Mouse (Mus musculus) bone marrow macrophage, adult 2 months (primary cell): Measurements from ENCODE around the gene Grid1. TPM values are rescaled to one million over a fixed set of nuclear protein-coding genes. Genes with fewer than 3 reads are reported as not detected.

Source experiments
- H3K27ac ChIP-seq: 2 replicates; pipeline ENCODE4 v1.5.1; 2012; ENCODE audit warnings: low read depth, low read length; ENCODE audit not compliant: insufficient read depth
- H3K4me1 ChIP-seq: 2 replicates; pipeline ENCODE4 v1.6.1; 2012; ENCODE audit warnings: low read length; ENCODE audit not compliant: control insufficient read depth, insufficient read depth
- H3K4me3 ChIP-seq: 2 replicates; pipeline ENCODE4 v1.5.1; 2012; ENCODE audit warnings: mild to moderate bottlenecking, low read length, moderate library complexity; ENCODE audit not compliant: insufficient read depth
- CTCF ChIP-seq: IDR thresholded peaks from 2 replicates; pipeline ENCODE4 v1.5.1; 2012; ENCODE audit warnings: low read depth, mild to moderate bottlenecking, low read length, moderate library complexity
- POLR2A ChIP-seq: IDR thresholded peaks from 2 replicates; pipeline ENCODE4 v1.6.1; 2012; ENCODE audit warnings: mild to moderate bottlenecking, low read depth, low read length, borderline replicate concordance
- polyA plus RNA-seq: library from polyadenylated mRNA; stranded (reverse); fragments of >200 nt; gene quantifications from 2 replicates; pipeline ENCODE4 v1.2.4, GENCODE M21; 2012; ENCODE audit not compliant: missing spikeins, insufficient read depth, insufficient read length

Grid1 gene
- polyA plus RNA-seq, 1 experiment, result not detected

DNA sequence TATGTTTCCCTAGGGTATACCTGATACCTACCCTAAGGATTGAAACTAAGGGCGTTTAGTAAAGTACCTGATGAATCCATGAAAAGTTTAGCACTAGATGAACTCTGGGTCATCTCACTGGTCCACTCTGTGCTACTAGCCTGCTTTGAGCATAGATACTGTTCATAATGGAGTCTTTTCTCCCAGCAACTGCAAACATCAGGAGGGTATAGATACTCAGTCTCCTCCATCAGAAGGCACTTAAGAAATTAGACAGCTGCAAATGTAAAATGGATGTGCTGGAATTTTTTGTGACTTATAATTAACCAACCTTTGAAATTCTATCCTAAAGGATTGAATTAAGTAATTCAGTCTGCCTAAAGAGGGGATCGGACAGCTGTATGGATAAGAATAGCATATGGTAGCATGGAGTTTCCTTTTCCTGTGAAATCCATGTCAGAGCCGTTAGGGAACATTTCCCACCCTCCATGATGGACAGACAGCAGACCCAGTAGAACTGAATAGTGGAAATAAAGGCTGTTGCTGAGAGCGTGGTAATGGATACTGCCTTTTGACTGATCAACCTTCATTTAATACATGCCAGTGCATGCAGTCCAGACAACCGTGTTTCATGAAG is 303.5 kb downstream of the Grid1 start:
- Histone ChIP-seq H3K4me1 (no peaks in the 10 kb centered on the region), H3K4me3 (no peak overlapping the region), H3K27ac (no peak overlapping the region)
- TF ChIP-seq POLR2A (no peak), CTCF (no peak)

GRCm38 (mm10) chr14:35127616-35128015 is 307.7 kb downstream of the Grid1 start:
- TF ChIP-seq CTCF, result no peak
- no peak for TF ChIP-seq POLR2A
- Histone ChIP-seq H3K27ac (no peak overlapping the region), H3K4me3 (no peak overlapping the region)

DNA sequence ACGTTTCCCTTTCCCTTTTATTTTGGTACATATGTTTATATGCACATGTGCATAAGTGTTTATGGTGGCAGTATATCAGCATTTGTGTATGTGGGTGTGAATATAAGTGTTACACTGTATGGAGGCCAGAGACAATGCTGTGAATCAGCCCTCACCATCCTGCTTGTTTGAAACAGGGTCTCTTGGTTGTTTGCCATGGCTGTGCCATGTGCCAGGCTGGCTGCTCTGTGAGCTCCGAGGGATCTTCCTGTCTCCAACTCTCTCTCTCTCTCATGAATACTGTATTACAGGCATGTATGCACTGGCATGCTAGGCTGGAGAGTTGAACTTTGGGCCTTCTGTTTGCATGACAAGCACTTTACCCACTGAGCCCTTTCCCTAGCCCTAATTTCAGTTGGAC is 315.1 kb downstream of the Grid1 start:
- Histone ChIP-seq H3K27ac (no peak overlapping the region), H3K4me1 (no peaks in the 10 kb centered on the region), H3K4me3 (no peak overlapping the region)
- TF ChIP-seq CTCF (no peak), POLR2A (no peak)

More at GRCm38 (mm10) chr14:35127616-35128015, 307.7 kb downstream of the Grid1 start:
- no peaks in the 10 kb centered on the region for H3K4me1 ChIP-seq

- no peaks in the 10 kb centered on the region for H3K4me1 ChIP-seq
- no peak for TF ChIP-seq POLR2A
- TF ChIP-seq CTCF, result no peak
- no peak overlapping the region for H3K27ac ChIP-seq
- no peak overlapping the region for H3K4me3 ChIP-seq
These were observed 318.2 kb downstream of the Grid1 start for GRCm38 (mm10) chr14:35138069-35138468.

DNA sequence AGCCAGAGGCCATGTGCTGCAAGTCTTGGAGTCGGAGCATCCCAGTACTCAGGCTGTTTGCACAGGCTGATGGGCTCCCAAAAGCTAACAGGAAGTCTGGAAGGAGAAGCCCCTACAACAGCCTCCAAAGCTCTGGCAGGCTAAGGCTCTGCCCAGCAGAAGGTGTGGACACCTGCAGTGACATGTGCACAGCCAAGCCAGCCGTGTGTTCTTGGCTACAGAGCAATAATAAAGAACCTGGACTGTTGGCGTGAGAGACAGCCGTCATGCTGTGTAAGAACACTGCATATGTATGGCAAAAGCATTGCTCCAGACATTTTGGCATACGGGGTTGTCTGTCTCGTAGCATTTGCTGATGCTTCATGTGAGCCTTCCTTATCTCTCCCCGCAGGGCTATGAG is 319.9 kb downstream of the Grid1 start:
- H3K4me1 ChIP-seq, result no peaks in the 10 kb centered on the region
- TF ChIP-seq POLR2A (no peak), CTCF (no peak)
- H3K4me3 ChIP-seq, result no peak overlapping the region

DNA sequence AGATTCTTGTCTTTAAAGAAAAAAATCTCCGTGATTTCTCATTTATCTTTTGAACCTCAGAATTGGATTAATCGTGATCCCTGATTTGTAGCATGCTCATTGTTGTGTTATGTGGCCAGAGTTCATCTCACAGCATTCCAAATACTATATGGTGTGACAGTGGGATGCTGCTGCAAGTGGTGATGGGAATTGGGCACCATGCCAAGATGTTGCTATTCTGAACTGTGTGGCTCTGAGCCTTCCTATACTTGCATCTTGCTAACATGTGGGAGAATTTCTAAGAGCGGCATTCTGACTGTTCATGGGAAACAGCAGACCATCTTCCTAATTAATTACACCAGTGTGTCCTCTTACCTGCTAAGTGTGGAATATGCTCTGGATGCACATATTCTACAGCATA is 332.5 kb downstream of the Grid1 start:
- Histone ChIP-seq H3K4me3 (no peak overlapping the region), H3K27ac (no peak overlapping the region), H3K4me1 (no peaks in the 10 kb centered on the region)
- no peak for TF ChIP-seq CTCF
- TF ChIP-seq POLR2A, result no peak

More for the DNA sequence above, 319.9 kb downstream of the Grid1 start:
- no peak overlapping the region for H3K27ac ChIP-seq

- H3K4me1 ChIP-seq, result no peaks in the 10 kb centered on the region
- no peak overlapping the region for H3K27ac ChIP-seq
- no peak for TF ChIP-seq POLR2A
- no peak for TF ChIP-seq CTCF
- H3K4me3 ChIP-seq, result no peak overlapping the region
These were observed 333.9 kb downstream of the Grid1 start for GRCm38 (mm10) chr14:35153701-35154277.

GRCm38 (mm10) chr14:35154364-35154763 is 334.5 kb downstream of the Grid1 start:
- Histone ChIP-seq H3K4me1 (no peaks in the 10 kb centered on the region), H3K27ac (no peak overlapping the region), H3K4me3 (no peak overlapping the region)
- TF ChIP-seq POLR2A (no peak), CTCF (no peak)

DNA sequence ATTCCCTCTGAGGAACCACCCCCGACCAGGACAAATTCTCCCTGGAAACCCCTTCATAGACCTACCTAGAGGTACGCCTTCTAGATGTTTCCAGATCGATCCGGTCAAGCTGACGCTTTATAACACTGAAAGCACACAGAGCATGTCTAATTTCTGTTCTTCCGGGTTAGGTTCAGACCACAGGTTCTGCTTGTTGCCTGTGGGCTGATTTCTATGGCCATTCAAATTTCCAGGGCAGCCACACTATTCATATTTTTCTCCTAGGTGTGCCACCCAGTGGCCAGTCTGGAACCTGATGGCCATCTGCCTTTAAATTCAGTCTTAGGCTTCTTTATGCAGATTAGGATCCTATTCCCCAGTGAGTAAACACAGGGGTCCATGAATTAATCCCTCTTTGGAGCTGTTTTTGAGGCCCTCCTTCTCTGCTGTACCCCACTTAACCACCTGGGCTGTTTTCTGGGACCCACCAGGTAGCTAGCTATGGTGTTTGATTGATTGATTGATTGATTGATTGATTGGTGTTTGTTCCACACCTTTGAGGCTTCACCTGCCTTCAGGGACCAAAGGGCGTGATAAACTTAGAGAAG is 337.3 kb downstream of the Grid1 start:
- Histone ChIP-seq H3K27ac (no peak overlapping the region), H3K4me3 (no peak overlapping the region), H3K4me1 (no peaks in the 10 kb centered on the region)
- no peak for TF ChIP-seq POLR2A
- no peak for TF ChIP-seq CTCF

DNA sequence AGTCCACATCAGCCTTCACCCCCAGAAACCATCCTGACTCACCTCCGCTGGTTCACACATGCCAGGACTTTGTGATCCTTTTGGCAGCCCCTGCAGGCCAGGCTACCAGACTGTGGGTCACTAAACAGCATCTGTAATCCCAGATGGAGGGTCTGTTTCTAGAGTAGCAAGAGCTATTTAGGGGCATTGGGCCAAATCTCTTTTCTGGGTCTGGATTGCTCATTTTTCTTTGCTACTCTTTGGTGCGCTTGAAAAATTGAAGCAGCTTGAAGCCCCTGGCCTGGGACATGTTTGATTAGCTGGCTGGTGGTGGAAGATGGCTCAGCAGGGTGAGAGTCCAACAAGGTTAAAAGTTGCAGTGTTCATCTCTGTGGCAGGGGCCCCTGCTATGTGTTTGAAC is 339.4 kb downstream of the Grid1 start:
- TF ChIP-seq CTCF (no peak), POLR2A (no peak)

DNA sequence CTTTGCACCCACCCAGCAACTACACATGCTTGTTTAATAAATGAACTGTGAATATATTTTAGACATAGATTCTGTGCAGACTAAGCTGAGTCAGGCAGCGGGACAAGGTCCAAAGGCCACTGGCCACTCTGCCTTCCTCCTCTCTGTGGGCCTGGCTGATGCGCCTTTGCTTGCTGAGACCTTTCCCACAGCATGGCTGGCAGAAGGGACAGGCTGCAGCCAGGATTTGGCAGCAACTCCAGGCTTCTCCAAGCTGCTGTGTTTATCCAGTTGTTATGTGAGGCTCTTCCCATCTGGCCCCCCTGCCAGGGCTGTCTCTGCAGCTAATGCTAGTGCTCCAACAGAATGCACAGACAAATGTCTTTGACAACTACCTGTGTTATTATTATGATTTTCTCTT is 347.5 kb downstream of the Grid1 start:
- Histone ChIP-seq H3K27ac (no peak overlapping the region), H3K4me3 (no peak overlapping the region), H3K4me1 (no peaks in the 10 kb centered on the region)
- TF ChIP-seq POLR2A, result no peak
- TF ChIP-seq CTCF, result no peak

More for the DNA sequence above, 339.4 kb downstream of the Grid1 start:
- Histone ChIP-seq H3K27ac (no peak overlapping the region), H3K4me3 (no peak overlapping the region), H3K4me1 (no peaks in the 10 kb centered on the region)
